Mouse (Mus musculus) C2C12 (cell line): ENCODE results near the gene Des. TPM values are rescaled to one million over a fixed set of nuclear protein-coding genes. Genes with fewer than 3 reads are reported as not detected.

Experiments used
- H3K27me3 ChIP-seq: one replicate; pipeline ENCODE4 v1.6.1; 2011; ENCODE audit not compliant: control insufficient read depth, insufficient read depth, insufficient read length
- H3K36me3 ChIP-seq: one replicate; pipeline ENCODE4 v1.6.1; 2011; ENCODE audit not compliant: control insufficient read depth, insufficient read depth
- H3K4me3 ChIP-seq: one replicate; pipeline ENCODE4 v1.5.1; 2011; ENCODE audit warnings: mild to moderate bottlenecking, control low read depth; ENCODE audit not compliant: poor library complexity, insufficient read depth, severe bottlenecking
- H3K79me2 ChIP-seq: one replicate; pipeline ENCODE4 v1.6.1; 2011; ENCODE audit not compliant: control insufficient read depth, insufficient read depth
- H3K79me3 ChIP-seq: one replicate; pipeline ENCODE4 v1.6.1; 2011; ENCODE audit warnings: low read depth, control low read depth
- H3ac ChIP-seq: one replicate; pipeline ENCODE3; 2011; ENCODE audit warnings: low read depth; ENCODE audit not compliant: control insufficient read depth, insufficient read length
- CEBPB ChIP-seq: IDR thresholded peaks from one replicate; pipeline ENCODE4 v1.6.1; 2011; ENCODE audit warnings: low read depth, mild to moderate bottlenecking, control low read depth, moderate library complexity
- CTCF ChIP-seq: IDR thresholded peaks from one replicate; pipeline ENCODE4 v1.5.1; 2011; ENCODE audit not compliant: control insufficient read depth, insufficient read depth, insufficient read length
- FOSL1 ChIP-seq: IDR thresholded peaks from one replicate; pipeline ENCODE4 v1.8.0; 2011; ENCODE audit warnings: mild to moderate bottlenecking, low read length; ENCODE audit not compliant: poor library complexity, insufficient read depth, severe bottlenecking
- MAX ChIP-seq: IDR thresholded peaks from one replicate; pipeline ENCODE4 v1.6.1; 2011; ENCODE audit warnings: mild to moderate bottlenecking, control low read depth
- MYOD1 ChIP-seq: IDR thresholded peaks from one replicate; pipeline ENCODE4 v1.6.1; 2011; ENCODE audit warnings: low read depth; ENCODE audit not compliant: control insufficient read depth, insufficient read length
- MYOG ChIP-seq: IDR thresholded peaks from one replicate; pipeline ENCODE4 v1.6.1; 2011; ENCODE audit not compliant: control insufficient read depth, insufficient read length; ENCODE audit errors: extremely low read depth
- USF1 ChIP-seq: IDR thresholded peaks from one replicate; pipeline ENCODE4 v1.6.1; 2011; ENCODE audit warnings: low read depth, mild to moderate bottlenecking, control low read depth, moderate library complexity
- polyA plus RNA-seq: library from polyadenylated mRNA; unstranded; fragments of >200 nt; fragmentation: generic; extraction: Trizol; gene quantifications from one replicate; pipeline ENCODE4 v1.2.1, GENCODE M21; 2012; ENCODE audit warnings: missing spikeins

Des gene
- polyA plus RNA-seq, 1 experiment = 657 TPM

- H3ac ChIP-seq = no peak overlapping the region
- peaks cover 42% of the 10 kb centered on the region for H3K36me3 ChIP-seq
- no peaks in the 10 kb centered on the region for H3K27me3 ChIP-seq
- no peak for TF ChIP-seq MYOG
- no peak for TF ChIP-seq CEBPB
- TF ChIP-seq FOSL1 = no peak
- TF ChIP-seq USF1 = no peak
- no peak for TF ChIP-seq CTCF
- TF ChIP-seq MAX = no peak
- TF ChIP-seq MYOD1 = no peak
- peaks cover 3% of the 10 kb centered on the region for H3K79me3 ChIP-seq
- no peak overlapping the region for H3K4me3 ChIP-seq
- H3K79me2 ChIP-seq = peaks cover 6% of the 10 kb centered on the region
These were observed 28.1 kb downstream of the Des start for GRCm38 (mm10) chr1:75387929-75388897.

GRCm38 (mm10) chr1:75388898-75389515 is 28.9 kb downstream of the Des start:
- Histone ChIP-seq H3K27me3 (no peaks in the 10 kb centered on the region), H3K79me2 (peaks cover 9% of the 10 kb centered on the region), H3K4me3 (no peak overlapping the region), H3K36me3 (peaks cover 40% of the 10 kb centered on the region), H3K79me3 (peaks cover 2% of the 10 kb centered on the region), H3ac (no peak overlapping the region)
- TF ChIP-seq CEBPB (no peak), FOSL1 (no peak), MAX (no peak), MYOG (no peak), MYOD1 (no peak), CTCF (no peak)

DNA sequence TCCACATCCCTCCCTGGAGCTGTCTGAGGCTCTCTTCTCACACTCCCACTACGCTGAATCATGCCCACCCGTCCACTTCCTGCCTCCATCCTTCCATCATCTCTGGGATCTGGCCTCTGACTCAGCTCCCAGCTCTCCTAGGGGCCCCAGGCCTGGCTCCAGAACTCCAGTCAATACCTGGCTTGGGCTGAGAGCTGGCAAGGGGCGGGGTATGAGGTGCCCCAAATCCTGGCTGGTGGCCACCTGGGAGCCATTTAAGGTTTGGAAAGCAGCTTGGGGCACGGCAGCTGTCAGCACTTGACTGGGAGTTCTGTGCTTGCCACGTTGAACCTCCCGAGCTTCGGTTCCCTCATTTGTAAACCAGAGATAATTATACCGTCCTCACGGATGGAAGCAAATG is 33.0 kb downstream of the Des start:
- no peak overlapping the region for H3K4me3 ChIP-seq
- H3K27me3 ChIP-seq = no peaks in the 10 kb centered on the region
- TF ChIP-seq MYOG = no peak
- no peak for TF ChIP-seq CEBPB
- TF ChIP-seq FOSL1 = peak; percentile 12
- no peak for TF ChIP-seq CTCF
- TF ChIP-seq MAX = no peak
- TF ChIP-seq MYOD1 = peak; percentile 45
- no peak for TF ChIP-seq USF1
- H3K79me2 ChIP-seq = peaks cover 20% of the 10 kb centered on the region
- H3K36me3 ChIP-seq = peaks cover 39% of the 10 kb centered on the region
- no peak overlapping the region for H3ac ChIP-seq
- H3K79me3 ChIP-seq = peaks cover 4% of the 10 kb centered on the region

DNA sequence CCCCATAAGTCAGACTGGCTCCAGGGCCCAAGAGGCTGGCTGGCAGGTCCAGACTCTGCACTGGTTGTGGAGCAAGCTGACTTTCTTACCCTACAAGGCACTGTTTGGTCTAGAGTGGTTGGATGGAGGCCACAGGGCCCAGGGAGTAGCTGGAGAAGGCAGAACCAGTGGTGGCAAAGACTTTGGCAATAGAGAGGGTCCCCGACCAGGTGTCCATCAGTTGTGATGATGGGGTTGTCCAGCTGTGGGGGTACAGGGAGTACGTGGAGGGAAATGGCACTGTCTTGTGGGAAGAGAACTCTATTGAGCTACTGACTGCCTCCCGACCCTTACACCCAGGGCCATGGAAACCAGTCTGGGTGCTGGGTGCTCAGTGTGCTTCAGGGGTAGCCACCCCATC is 33.7 kb downstream of the Des start:
- H3K4me3 ChIP-seq = no peak overlapping the region

GRCm38 (mm10) chr1:75398761-75399402 is 38.8 kb downstream of the Des start:
- H3K36me3 ChIP-seq = peaks cover 39% of the 10 kb centered on the region
- no peak overlapping the region for H3K4me3 ChIP-seq

More for the DNA sequence above, 33.7 kb downstream of the Des start:
- Histone ChIP-seq H3K79me2 (peaks cover 20% of the 10 kb centered on the region), H3K36me3 (peaks cover 36% of the 10 kb centered on the region), H3K79me3 (peaks cover 4% of the 10 kb centered on the region), H3ac (peak overlapping the region; percentile 59), H3K27me3 (no peaks in the 10 kb centered on the region)
- TF ChIP-seq MYOD1 (no peak), MAX (no peak), CTCF (no peak), USF1 (no peak), FOSL1 (no peak), CEBPB (no peak), MYOG (no peak)

More at GRCm38 (mm10) chr1:75398761-75399402, 38.8 kb downstream of the Des start:
- no peaks in the 10 kb centered on the region for H3K27me3 ChIP-seq
- TF ChIP-seq MYOG (no peak), USF1 (no peak), CTCF (peak; percentile 15), FOSL1 (no peak), MYOD1 (peak; percentile 12), CEBPB (no peak), MAX (no peak)
- peaks cover 4% of the 10 kb centered on the region for H3K79me3 ChIP-seq
- H3K79me2 ChIP-seq = peaks cover 15% of the 10 kb centered on the region
- peak overlapping the region; percentile 54 for H3ac ChIP-seq
